In genomic region chr9:112095198-112095597, GRCm38 (mm10) we compare ENCODE assay signal across 21 mouse cellular contexts.
DNase-seq lines count a peak whose midpoint lies in the region; ATAC-seq and TF ChIP-seq lines count a peak whose summit lies in the region.
"Had no signal": no experiment of that assay in that cellular context is flagged by ENCODE, and none has a peak within 500 bp of the region (broad histone marks: within the 10 kb centered on the region; RNA-seq: fewer than 3 reads in every experiment).

No protein-coding gene starts in this region.

- no peaks in the 10 kb centered on the region for H3K36me3 ChIP-seq in midbrain, embryonic 11.5 days (ENCODE audit: control insufficient read depth, insufficient read depth, low read length)
- H3K36me3 ChIP-seq in midbrain, postnatal 0 days (ENCODE audit: insufficient read depth, low read length) = no peaks in the 10 kb centered on the region
- H3K36me3 ChIP-seq: embryonic facial prominence, embryonic 13.5 days; embryonic facial prominence, embryonic 15.5 days; forebrain, embryonic 10.5 days; forebrain, embryonic 12.5 days had no signal

- no peak overlapping the region for H3K27ac ChIP-seq in midbrain, embryonic 11.5 days (ENCODE audit: low read depth, low read length)
- no peak overlapping the region for H3K27ac ChIP-seq in midbrain, postnatal 0 days (ENCODE audit: low read depth, low read length)
- H3K27ac ChIP-seq: embryonic facial prominence, embryonic 13.5 days; embryonic facial prominence, embryonic 15.5 days; forebrain, embryonic 10.5 days; forebrain, embryonic 12.5 days had no signal

- ATAC-seq in midbrain, embryonic 11.5 days (ENCODE audit: low FRiP score) = no peak
- no peak for ATAC-seq in midbrain, postnatal 0 days (ENCODE audit: low FRiP score)
- ATAC-seq: forebrain, embryonic 14.5 days; forebrain, embryonic 16.5 days had no signal

- H3K4me2 ChIP-seq in midbrain, embryonic 11.5 days = no peak overlapping the region
- H3K4me2 ChIP-seq in midbrain, postnatal 0 days (ENCODE audit: low read depth, low read length, poor library complexity, severe bottlenecking) = no peak overlapping the region
- H3K4me2 ChIP-seq: embryonic facial prominence, embryonic 13.5 days; embryonic facial prominence, embryonic 15.5 days; forebrain, embryonic 12.5 days had no signal

- WGBS in midbrain, embryonic 11.5 days = 90% methylated on average over 2 of the region's 2 CpGs
- 54% methylated on average over 2 of the region's 2 CpGs for WGBS in midbrain, postnatal 0 days

- no peaks in the 10 kb centered on the region for H3K27me3 ChIP-seq in midbrain, embryonic 11.5 days (ENCODE audit: control insufficient read depth, insufficient read depth, low read length)
- no peaks in the 10 kb centered on the region for H3K27me3 ChIP-seq in midbrain, postnatal 0 days (ENCODE audit: insufficient read depth, low read length)
- H3K27me3 ChIP-seq: embryonic facial prominence, embryonic 13.5 days; embryonic facial prominence, embryonic 15.5 days; forebrain, embryonic 12.5 days had no signal

- no peak for TF ChIP-seq CTCF in midbrain, postnatal 0 days (IDR thresholded peaks at IDR 0.05)

- H3K4me1 ChIP-seq in midbrain, embryonic 11.5 days (ENCODE audit: control insufficient read depth, insufficient read depth, low read length) = no peaks in the 10 kb centered on the region
- no peaks in the 10 kb centered on the region for H3K4me1 ChIP-seq in midbrain, postnatal 0 days (ENCODE audit: insufficient read depth, low read length)
- H3K4me1 ChIP-seq: embryonic facial prominence, embryonic 13.5 days; embryonic facial prominence, embryonic 15.5 days; forebrain, embryonic 10.5 days; forebrain, embryonic 12.5 days had no signal

- no peak overlapping the region for H3K9ac ChIP-seq in midbrain, embryonic 11.5 days (ENCODE audit: low read length)
- no peak overlapping the region for H3K9ac ChIP-seq in midbrain, postnatal 0 days (replicated peaks; ENCODE audit: low read length, poor library complexity, severe bottlenecking)
- H3K9ac ChIP-seq: embryonic facial prominence, embryonic 13.5 days; embryonic facial prominence, embryonic 15.5 days; forebrain, embryonic 12.5 days had no signal

- H3K4me3 ChIP-seq in midbrain, embryonic 11.5 days (ENCODE audit: low read depth, low read length) = no peak overlapping the region
- H3K4me3 ChIP-seq in midbrain, postnatal 0 days (ENCODE audit: low read depth, low read length) = no peak overlapping the region
- H3K4me3 ChIP-seq: embryonic facial prominence, embryonic 13.5 days; embryonic facial prominence, embryonic 15.5 days; erythroblast, embryonic 14.5 days; forebrain, embryonic 10.5 days; forebrain, embryonic 12.5 days had no signal

- peak; percentile 68 for DNase-seq in heart, adult 11 months
- no peak for DNase-seq in heart, adult 9 months (ENCODE audit: low spot score in 2 of 2)
- peak; percentile 8 for DNase-seq in midbrain, embryonic 11.5 days (ENCODE audit: low spot score, missing footprints)
- no peak for DNase-seq in midbrain, postnatal 0 days (ENCODE audit: low spot score)
- DNase-seq in telencephalon, adult 2 months (ENCODE audit: low read depth, low spot score) = peak; percentile 57
- DNase-seq in cerebellum, adult 9-11 months = no peak
- DNase-seq: adrenal gland, adult 2 months; adrenal gland, postnatal 10 days; adrenal gland, postnatal 25 days; cerebellum, adult 11-12 months; cerebellum, adult 9-10 months; cerebellum, postnatal 14 days; cerebellum, postnatal 36 days; embryo, embryonic 11 days had no signal

- H3K9me3 ChIP-seq in midbrain, embryonic 11.5 days (ENCODE audit: control insufficient read depth, low read length) = no peaks in the 10 kb centered on the region
- H3K9me3 ChIP-seq in midbrain, postnatal 0 days (ENCODE audit: low read length) = no peaks in the 10 kb centered on the region
- H3K9me3 ChIP-seq: embryonic facial prominence, embryonic 13.5 days; embryonic facial prominence, embryonic 15.5 days; forebrain, embryonic 10.5 days; forebrain, embryonic 12.5 days had no signal

Comparison
In these comparisons a context has a peak if more than half of its experiments do, and no peak if none do; other contexts are left out.
1. DNase-seq: peak in heart, adult 11 months (single experiment), midbrain, embryonic 11.5 days (single experiment) and telencephalon, adult 2 months (single experiment); none in heart, adult 9 months (0 of 2), midbrain, postnatal 0 days (single experiment) and cerebellum, adult 9-11 months (single experiment).